Mouse (Mus musculus): ENCODE data around the gene Palm2.

DNA sequence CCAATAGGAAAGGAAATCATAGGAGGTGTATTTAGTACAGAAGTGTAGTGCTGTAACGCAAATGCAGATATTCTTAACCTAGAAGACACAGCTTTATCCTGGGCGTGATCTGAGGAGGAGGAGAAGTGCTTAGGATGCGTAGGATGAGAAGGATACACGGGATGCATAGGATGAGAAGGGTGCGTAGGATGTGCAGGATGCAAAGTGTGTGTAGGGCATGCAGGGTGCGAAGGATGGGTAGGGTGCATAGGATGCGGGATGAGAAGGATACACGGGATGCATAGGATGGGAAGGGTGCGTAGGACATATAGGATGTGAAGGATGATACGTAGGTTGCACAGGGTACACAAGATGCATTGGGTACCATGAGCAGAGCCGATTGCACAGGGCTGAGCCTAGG, 262.9 kb downstream of the Palm2 start:
- no peak for TF ChIP-seq CTCF (IDR thresholded peaks at IDR 0.05; ENCODE audit: low read depth)
- no peak for TF ChIP-seq EP300 (IDR thresholded peaks at IDR 0.05; ENCODE audit: low read depth)

All from liver, postnatal 0 days (tissue).